Mouse (Mus musculus) heart, postnatal 0 days (tissue): ENCODE measurements at regions not wholly inside any gene's neighbourhood (a gene's known extent, or its start where the extent isn't known, plus 50 kb on each side); places are given as distances from the start of the nearest gene placed in this dataset.

Experiments
- CTCF ChIP-seq: IDR thresholded peaks from 2 replicates; pipeline ENCODE4 v1.5.1; 2016; ENCODE audit warnings: antibody characterized with exemption, control low read depth, low read depth
- EP300 ChIP-seq: IDR thresholded peaks from 2 replicates; pipeline ENCODE4 v1.6.1; 2016; ENCODE audit warnings: antibody characterized with exemption, low read depth

DNA sequence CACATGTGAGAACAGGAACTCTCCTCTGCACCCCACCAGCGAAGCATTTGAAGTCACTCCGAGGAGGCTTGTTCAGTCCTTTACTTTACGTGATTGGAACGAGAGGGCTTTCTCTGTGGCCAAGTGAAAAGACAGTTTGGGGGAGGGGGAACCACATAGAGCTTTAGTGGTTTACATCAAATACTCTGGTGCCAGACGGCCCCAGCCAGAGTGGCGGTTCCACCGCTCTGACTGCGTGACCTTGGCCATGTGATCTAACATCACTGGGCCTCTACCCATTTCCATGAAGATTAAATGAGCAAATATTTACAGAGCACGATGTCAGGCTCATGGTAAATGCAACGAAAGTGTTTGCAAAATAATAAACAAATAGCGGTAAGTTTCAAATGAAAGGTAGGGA lies 121.6 kb downstream of the Ddx1 start:
- TF ChIP-seq CTCF: no peak
- no peak for TF ChIP-seq EP300
